Mouse (Mus musculus) hindbrain, embryonic 13.5 days (tissue): ENCODE results near the gene Tead3. TPM values are rescaled to one million over a fixed set of nuclear protein-coding genes. Genes with fewer than 3 reads are reported as not detected.

Source experiments
- ATAC-seq: fragments of 200-750 bp; cut with Nextera tagmentation; 2 replicates; pipeline ENCODE4 v1.8.0; 2017; ENCODE audit warnings: moderate TSS enrichment; ENCODE audit not compliant: low FRiP score
- H3K27ac ChIP-seq: fragments of 300-500 bp; sonication (generic); 2 replicates; pipeline ENCODE4 v1.5.1; 2015; ENCODE audit warnings: inconsistent platforms, mild to moderate bottlenecking, moderate library complexity
- H3K27me3 ChIP-seq: fragments of 300-500 bp; sonication (generic); 2 replicates; pipeline ENCODE4 v1.6.1; 2015; ENCODE audit warnings: mild to moderate bottlenecking, inconsistent platforms
- H3K36me3 ChIP-seq: fragments of 300-500 bp; sonication (generic); 2 replicates; pipeline ENCODE4 v1.6.1; 2015; ENCODE audit warnings: mild to moderate bottlenecking, inconsistent platforms
- H3K4me1 ChIP-seq: fragments of 300-500 bp; sonication (generic); replicated peaks from 2 replicates; pipeline ENCODE4 v1.6.1; 2015; ENCODE audit warnings: inconsistent platforms
- H3K4me2 ChIP-seq: fragments of 300-500 bp; sonication (generic); 2 replicates; pipeline ENCODE4 v1.6.1; 2015; ENCODE audit warnings: inconsistent platforms, mild to moderate bottlenecking, moderate library complexity
- H3K4me3 ChIP-seq: fragments of 300-500 bp; sonication (generic); 2 replicates; pipeline ENCODE4 v1.5.1; 2015; ENCODE audit warnings: mild to moderate bottlenecking, inconsistent platforms
- H3K9ac ChIP-seq: fragments of 300-500 bp; sonication (generic); 2 replicates; pipeline ENCODE4 v1.6.1; 2015; ENCODE audit warnings: mild to moderate bottlenecking, inconsistent platforms
- H3K9me3 ChIP-seq: fragments of 300-500 bp; sonication (generic); 2 replicates; pipeline ENCODE4 v1.6.1; 2016; ENCODE audit warnings: inconsistent platforms
- WGBS: fragments of 180-500 bp; shearing (Covaris S2); methylation state at CpG from one replicate; pipeline ENCODE4 v1.1.7; 2015; 5-methylcytosine and 5-hydroxymethylcytosine counted together
- polyA plus RNA-seq: library from polyadenylated mRNA; unstranded; fragments of >200 nt; fragmentation: Nextera tagmentation; extraction: Ambion mirVana; gene quantifications from 2 replicates; pipeline ENCODE4 v1.2.1, GENCODE M21; 2015

The Tead3 gene
- polyA plus RNA-seq, 1 experiment from 2014 or later: 1.8 TPM

- no peak overlapping the region for H3K4me3 ChIP-seq
- H3K27ac ChIP-seq: no peak overlapping the region
- peaks cover 8% of the 10 kb centered on the region; the same call in 1 of the 2 replicates for H3K36me3 ChIP-seq
- H3K27me3 ChIP-seq: no peaks in the 10 kb centered on the region
- 78% methylated on average over 5 of the region's 5 CpGs for WGBS
- peaks cover 31% of the 10 kb centered on the region for H3K4me1 ChIP-seq
- no peak overlapping the region for H3K9ac ChIP-seq
- H3K9me3 ChIP-seq: no peaks in the 10 kb centered on the region
- no peak overlapping the region for H3K4me2 ChIP-seq
- ATAC-seq: no peak
Measured at GRCm38 (mm10) chr17:28311366-28312132, 39.1 kb downstream of the Tead3 start.

GRCm38 (mm10) chr17:28310831-28311230 lies 39.8 kb downstream of the Tead3 start:
- no peak overlapping the region for H3K4me3 ChIP-seq
- ATAC-seq: no peak
- no peak overlapping the region for H3K9ac ChIP-seq
- no peaks in the 10 kb centered on the region for H3K9me3 ChIP-seq
- no peak overlapping the region for H3K27ac ChIP-seq
- H3K36me3 ChIP-seq: 0 out of 2 replicates have a peak, but pooled peaks cover under 1% of the 10 kb centered on the region
- 78% methylated on average over 3 of the region's 3 CpGs for WGBS
- peaks cover 28% of the 10 kb centered on the region for H3K4me1 ChIP-seq
- H3K4me2 ChIP-seq: no peak overlapping the region
- no peaks in the 10 kb centered on the region for H3K27me3 ChIP-seq

GRCm38 (mm10) chr17:28308297-28309195 lies 42.1 kb downstream of the Tead3 start:
- no peak overlapping the region for H3K4me2 ChIP-seq

GRCm38 (mm10) chr17:28305172-28305571 lies 45.4 kb downstream of the Tead3 start:
- H3K27ac ChIP-seq: no peak overlapping the region
- peaks cover 11% of the 10 kb centered on the region for H3K4me1 ChIP-seq
- no peak overlapping the region for H3K9ac ChIP-seq
- WGBS: 58% methylated on average over 10 of the region's 10 CpGs
- H3K4me3 ChIP-seq: no peak overlapping the region
- ATAC-seq: no peak
- no peaks in the 10 kb centered on the region for H3K27me3 ChIP-seq
- H3K4me2 ChIP-seq: no peak overlapping the region
- no peaks in the 10 kb centered on the region for H3K9me3 ChIP-seq
- no peaks in the 10 kb centered on the region for H3K36me3 ChIP-seq

More at GRCm38 (mm10) chr17:28308297-28309195, 42.1 kb downstream of the Tead3 start:
- 19% methylated on average over 18 of the region's 18 CpGs for WGBS
- ATAC-seq: no peak
- H3K9ac ChIP-seq: no peak overlapping the region
- no peaks in the 10 kb centered on the region for H3K9me3 ChIP-seq
- H3K4me3 ChIP-seq: no peak overlapping the region
- no peaks in the 10 kb centered on the region for H3K36me3 ChIP-seq
- H3K27me3 ChIP-seq: no peaks in the 10 kb centered on the region
- H3K27ac ChIP-seq: no peak overlapping the region
- H3K4me1 ChIP-seq: peaks cover 9% of the 10 kb centered on the region

GRCm38 (mm10) chr17:28300850-28301249 lies 49.8 kb downstream of the Tead3 start:
- H3K4me2 ChIP-seq: no peak overlapping the region
- H3K27me3 ChIP-seq: no peaks in the 10 kb centered on the region
- no peaks in the 10 kb centered on the region for H3K9me3 ChIP-seq
- peaks cover 19% of the 10 kb centered on the region for H3K4me1 ChIP-seq
- no peak for ATAC-seq
- H3K27ac ChIP-seq: no peak overlapping the region
- H3K9ac ChIP-seq: peak overlapping the region; percentile 43; the same call in 1 of the 2 replicates
- no peak overlapping the region for H3K4me3 ChIP-seq
- peaks cover 9% of the 10 kb centered on the region; the same call in 1 of the 2 replicates for H3K36me3 ChIP-seq
- 51% methylated on average over 3 of the region's 3 CpGs for WGBS

- no peak overlapping the region for H3K4me2 ChIP-seq
- H3K27ac ChIP-seq: no peak overlapping the region
- ATAC-seq: no peak
- H3K4me3 ChIP-seq: no peak overlapping the region
- peak overlapping the region; percentile 43; the same call in 1 of the 2 replicates for H3K9ac ChIP-seq
- 13% methylated on average over 9 of the region's 9 CpGs for whole genome bisulfite sequencing
- H3K9me3 ChIP-seq: no peaks in the 10 kb centered on the region
- H3K4me1 ChIP-seq: peaks cover 22% of the 10 kb centered on the region
- peaks cover 9% of the 10 kb centered on the region; the same call in 1 of the 2 replicates for H3K36me3 ChIP-seq
- no peaks in the 10 kb centered on the region for H3K27me3 ChIP-seq
Measured at GRCm38 (mm10) chr17:28300323-28300722, 50.3 kb downstream of the Tead3 start.

GRCm38 (mm10) chr17:28299669-28300320 lies 50.8 kb downstream of the Tead3 start:
- Histone ChIP-seq H3K27me3 (no peaks in the 10 kb centered on the region), H3K4me1 (peaks cover 27% of the 10 kb centered on the region), H3K9me3 (no peaks in the 10 kb centered on the region), H3K36me3 (peaks cover 9% of the 10 kb centered on the region; the same call in 1 of the 2 replicates), H3K9ac (peak overlapping the region; percentile 43; the same call in 1 of the 2 replicates), H3K4me2 (no peak overlapping the region), H3K4me3 (no peak overlapping the region), H3K27ac (no peak overlapping the region)
- ATAC-seq: no peak
- 37% methylated on average over 11 of the region's 11 CpGs for WGBS

- Histone ChIP-seq H3K9me3 (no peaks in the 10 kb centered on the region), H3K4me1 (peaks cover 34% of the 10 kb centered on the region), H3K27me3 (no peaks in the 10 kb centered on the region), H3K4me3 (no peak overlapping the region), H3K9ac (no peak overlapping the region; the same call in 1 of the 2 replicates), H3K36me3 (peaks cover 9% of the 10 kb centered on the region; the same call in 1 of the 2 replicates), H3K27ac (no peak overlapping the region), H3K4me2 (no peak overlapping the region)
- 95% methylated on average over 17 of the region's 17 CpGs for WGBS
- no peak for ATAC-seq
Measured at GRCm38 (mm10) chr17:28298888-28299287, 51.7 kb downstream of the Tead3 start.

GRCm38 (mm10) chr17:28294449-28295333 lies 55.9 kb downstream of the Tead3 start:
- Histone ChIP-seq H3K9ac (0 out of 2 replicates have a peak overlapping the region, but pooled peaks have one; percentile 55), H3K9me3 (no peaks in the 10 kb centered on the region), H3K27me3 (no peaks in the 10 kb centered on the region), H3K4me1 (peaks cover 24% of the 10 kb centered on the region), H3K4me2 (no peak overlapping the region), H3K27ac (peak overlapping the region; percentile 70), H3K36me3 (peaks cover 9% of the 10 kb centered on the region; the same call in 1 of the 2 replicates), H3K4me3 (no peak overlapping the region)
- ATAC-seq: peak; percentile 27; the same call in 1 of the 2 replicates
- WGBS: 61% methylated on average over 17 of the region's 17 CpGs

GRCm38 (mm10) chr17:28293716-28294115 lies 56.9 kb downstream of the Tead3 start:
- Histone ChIP-seq H3K9me3 (no peaks in the 10 kb centered on the region), H3K27me3 (no peaks in the 10 kb centered on the region), H3K36me3 (peaks cover 6% of the 10 kb centered on the region; the same call in 1 of the 2 replicates), H3K4me1 (peaks cover 15% of the 10 kb centered on the region), H3K4me3 (no peak overlapping the region), H3K27ac (peak overlapping the region; percentile 70; the same call in 1 of the 2 replicates), H3K4me2 (no peak overlapping the region), H3K9ac (no peak overlapping the region)
- ATAC-seq: no peak
- WGBS: 87% methylated on average over 4 of the region's 4 CpGs

GRCm38 (mm10) chr17:28291346-28291745 lies 59.3 kb downstream of the Tead3 start:
- no peak overlapping the region for H3K4me2 ChIP-seq
- no peaks in the 10 kb centered on the region for H3K27me3 ChIP-seq
- ATAC-seq: no peak
- 91% methylated on average over 7 of the region's 7 CpGs for WGBS
- no peak overlapping the region for H3K9ac ChIP-seq
- H3K36me3 ChIP-seq: no peaks in the 10 kb centered on the region
- H3K4me3 ChIP-seq: no peak overlapping the region
- H3K9me3 ChIP-seq: no peaks in the 10 kb centered on the region
- peaks cover 30% of the 10 kb centered on the region for H3K4me1 ChIP-seq
- no peak overlapping the region for H3K27ac ChIP-seq
